Mouse (Mus musculus) embryonic fibroblast, embryonic 13.5 days (primary cell): ENCODE measurements around the gene Vstm4.

Experiments used
- CTCF ChIP-seq: IDR thresholded peaks from 2 replicates; pipeline ENCODE4 v1.5.1; 2011; ENCODE audit warnings: mild to moderate bottlenecking, control low read depth, low read length, moderate library complexity, borderline replicate concordance; ENCODE audit not compliant: insufficient read depth
- POLR2A ChIP-seq: IDR thresholded peaks from 2 replicates; pipeline ENCODE4 v1.6.1; 2011; ENCODE audit warnings: low read depth, mild to moderate bottlenecking, control low read depth, low read length, moderate library complexity

GRCm38 (mm10) chr14:32960481-32960880 is 103.9 kb downstream of the Vstm4 start:
- peak; percentile 13; the same call in 1 of the 2 replicates for TF ChIP-seq CTCF
- no peak for TF ChIP-seq POLR2A
